Mouse (Mus musculus) kidney, embryonic 14.5 days (tissue): ENCODE results near the gene Lrrtm1. TPM values are rescaled to one million over a fixed set of nuclear protein-coding genes. Genes with fewer than 3 reads are reported as not detected.

ENCODE experiments used
- ATAC-seq: fragments of 200-750 bp; cut with Nextera tagmentation; 2 replicates; pipeline ENCODE4 v1.8.0; 2017; ENCODE audit warnings: moderate number of reproducible peaks, mild to moderate bottlenecking, moderate TSS enrichment, moderate library complexity; ENCODE audit not compliant: low FRiP score, low TSS enrichment
- H3K27ac ChIP-seq: fragments of 300-500 bp; sonication (generic); 2 replicates; pipeline ENCODE4 v1.5.1; 2014; ENCODE audit warnings: low read depth, mild to moderate bottlenecking, low read length, moderate library complexity, mixed read lengths
- H3K27me3 ChIP-seq: fragments of 300-500 bp; sonication (generic); 2 replicates; pipeline ENCODE4 v1.6.1; 2014; ENCODE audit warnings: mild to moderate bottlenecking, low read length; ENCODE audit not compliant: control insufficient read depth, insufficient read depth
- H3K36me3 ChIP-seq: fragments of 300-500 bp; sonication (generic); 2 replicates; pipeline ENCODE4 v1.6.1; 2014; ENCODE audit warnings: low read length, mixed read lengths; ENCODE audit not compliant: control insufficient read depth, insufficient read depth
- H3K4me1 ChIP-seq: fragments of 300-500 bp; sonication (generic); 2 replicates; pipeline ENCODE4 v1.6.1; 2014; ENCODE audit warnings: low read length, mixed read lengths; ENCODE audit not compliant: control insufficient read depth, insufficient read depth
- H3K4me2 ChIP-seq: fragments of 300-500 bp; sonication (generic); replicated peaks from 2 replicates; pipeline ENCODE4 v1.6.1; 2014; ENCODE audit warnings: low read depth, mild to moderate bottlenecking, low read length
- H3K4me3 ChIP-seq: fragments of 300-500 bp; sonication (generic); 2 replicates; pipeline ENCODE4 v1.5.1; 2014; ENCODE audit warnings: mild to moderate bottlenecking, low read length
- H3K9ac ChIP-seq: fragments of 300-500 bp; sonication (generic); 2 replicates; pipeline ENCODE4 v1.6.1; 2014; ENCODE audit warnings: low read depth, mild to moderate bottlenecking, low read length, moderate library complexity
- H3K9me3 ChIP-seq: fragments of 300-500 bp; sonication (generic); 2 replicates; pipeline ENCODE4 v1.6.1; 2016; ENCODE audit warnings: low read length; ENCODE audit not compliant: control insufficient read depth
- WGBS: fragments of 180-500 bp; shearing (Covaris S2); extraction: QIAGEN DNeasy Blood & Tissue Kit; methylation state at CpG from one replicate; pipeline ENCODE4 v1.1.7; 2014; 5-methylcytosine and 5-hydroxymethylcytosine counted together
- polyA plus RNA-seq: library from polyadenylated mRNA; unstranded; fragments of >200 nt; fragmentation: Nextera tagmentation; extraction: Ambion mirVana; gene quantifications from 2 replicates; pipeline ENCODE4 v1.2.1, GENCODE M21; 2014

The Lrrtm1 gene
- polyA plus RNA-seq, 1 experiment from 2014 or later, result 4.2 TPM

- 53% methylated on average over 16 of the region's 16 CpGs for WGBS
- Histone ChIP-seq H3K27ac (no peak overlapping the region), H3K36me3 (no peaks in the 10 kb centered on the region), H3K4me3 (no peak overlapping the region), H3K27me3 (no peaks in the 10 kb centered on the region), H3K9ac (no peak overlapping the region), H3K4me1 (no peaks in the 10 kb centered on the region), H3K4me2 (no peak overlapping the region), H3K9me3 (no peaks in the 10 kb centered on the region)
- ATAC-seq, result peak; percentile 64; the same call in 1 of the 2 replicates
These were observed 19.4 kb upstream of the Lrrtm1 start for GRCm38 (mm10) chr6:77222849-77223638.

- 0 out of 2 replicates have a peak, but pooled peaks cover 6% of the 10 kb centered on the region for H3K4me1 ChIP-seq
- H3K27ac ChIP-seq, result no peak overlapping the region
- no peak overlapping the region for H3K4me3 ChIP-seq
- no peak for ATAC-seq
- 5% methylated on average over 1 of the region's 1 CpGs for WGBS
- peaks cover 38% of the 10 kb centered on the region for H3K27me3 ChIP-seq
- no peaks in the 10 kb centered on the region for H3K36me3 ChIP-seq
- no peak overlapping the region for H3K4me2 ChIP-seq
- H3K9me3 ChIP-seq, result no peaks in the 10 kb centered on the region
- no peak overlapping the region for H3K9ac ChIP-seq
These were observed 2.1 kb upstream of the Lrrtm1 start for GRCm38 (mm10) chr6:77240426-77240825.

GRCm38 (mm10) chr6:77243541-77244231 lies 1.2 kb downstream of the Lrrtm1 start:
- Histone ChIP-seq H3K9me3 (no peaks in the 10 kb centered on the region), H3K4me2 (peak overlapping the region; percentile 92), H3K9ac (peak overlapping the region; percentile 29; the same call in 1 of the 2 replicates), H3K27me3 (peaks cover 52% of the 10 kb centered on the region), H3K4me1 (0 out of 2 replicates have a peak, but pooled peaks cover 6% of the 10 kb centered on the region), H3K4me3 (peak overlapping the region; percentile 49), H3K27ac (no peak overlapping the region), H3K36me3 (no peaks in the 10 kb centered on the region)
- under 1% methylated on average over 43 of the region's 43 CpGs for WGBS
- ATAC-seq, result peak; percentile 78

- H3K4me3 ChIP-seq, result no peak overlapping the region
- no peaks in the 10 kb centered on the region for H3K27me3 ChIP-seq
- H3K27ac ChIP-seq, result no peak overlapping the region
- no peak overlapping the region for H3K4me2 ChIP-seq
- no peak overlapping the region for H3K9ac ChIP-seq
- no peaks in the 10 kb centered on the region for H3K4me1 ChIP-seq
- ATAC-seq, result no peak
- 88% methylated on average over 5 of the region's 5 CpGs for WGBS
- H3K36me3 ChIP-seq, result no peaks in the 10 kb centered on the region
- no peaks in the 10 kb centered on the region for H3K9me3 ChIP-seq
These were observed 11.0 kb downstream of the Lrrtm1 start for GRCm38 (mm10) chr6:77253480-77253879.

GRCm38 (mm10) chr6:77256348-77256747 lies 13.9 kb downstream of the Lrrtm1 start:
- no peaks in the 10 kb centered on the region for H3K9me3 ChIP-seq
- H3K27me3 ChIP-seq, result no peaks in the 10 kb centered on the region
- no peaks in the 10 kb centered on the region for H3K4me1 ChIP-seq
- no peak overlapping the region for H3K9ac ChIP-seq
- H3K36me3 ChIP-seq, result no peaks in the 10 kb centered on the region
- H3K27ac ChIP-seq, result no peak overlapping the region
- ATAC-seq, result peak; percentile 64; the same call in 1 of the 2 replicates
- 55% methylated on average over 4 of the region's 4 CpGs for WGBS
- no peak overlapping the region for H3K4me3 ChIP-seq
- no peak overlapping the region for H3K4me2 ChIP-seq

- no peak overlapping the region for H3K27ac ChIP-seq
These were observed 15.0 kb downstream of the Lrrtm1 start for GRCm38 (mm10) chr6:77257358-77258105.

GRCm38 (mm10) chr6:77265163-77265562 lies 22.7 kb downstream of the Lrrtm1 start:
- Histone ChIP-seq H3K4me2 (no peak overlapping the region), H3K27ac (no peak overlapping the region), H3K27me3 (no peaks in the 10 kb centered on the region; the same call in 1 of the 2 replicates), H3K36me3 (no peaks in the 10 kb centered on the region), H3K4me3 (no peak overlapping the region), H3K9me3 (no peaks in the 10 kb centered on the region), H3K9ac (no peak overlapping the region), H3K4me1 (no peaks in the 10 kb centered on the region)
- WGBS, result 69% methylated on average over 3 of the region's 3 CpGs
- ATAC-seq, result no peak

More at GRCm38 (mm10) chr6:77257358-77258105, 15.0 kb downstream of the Lrrtm1 start:
- Histone ChIP-seq H3K27me3 (no peaks in the 10 kb centered on the region; the same call in 1 of the 2 replicates), H3K4me3 (no peak overlapping the region), H3K4me2 (no peak overlapping the region), H3K9ac (no peak overlapping the region), H3K9me3 (no peaks in the 10 kb centered on the region), H3K36me3 (no peaks in the 10 kb centered on the region), H3K4me1 (no peaks in the 10 kb centered on the region)
- WGBS, result 40% methylated on average over 7 of the region's 7 CpGs
- no peak for ATAC-seq

- H3K4me1 ChIP-seq, result no peaks in the 10 kb centered on the region
- no peaks in the 10 kb centered on the region for H3K36me3 ChIP-seq
- no peaks in the 10 kb centered on the region for H3K27me3 ChIP-seq
- no peak overlapping the region for H3K27ac ChIP-seq
- H3K4me3 ChIP-seq, result no peak overlapping the region
- no peaks in the 10 kb centered on the region for H3K9me3 ChIP-seq
- no peak overlapping the region for H3K9ac ChIP-seq
- H3K4me2 ChIP-seq, result no peak overlapping the region
- no peak for ATAC-seq
- WGBS, result 89% methylated on average over 5 of the region's 5 CpGs
These were observed 36.3 kb downstream of the Lrrtm1 start for GRCm38 (mm10) chr6:77278794-77279193.
